Comparison of ENCODE assay signal across 10 mouse cellular contexts in the genomic region with DNA sequence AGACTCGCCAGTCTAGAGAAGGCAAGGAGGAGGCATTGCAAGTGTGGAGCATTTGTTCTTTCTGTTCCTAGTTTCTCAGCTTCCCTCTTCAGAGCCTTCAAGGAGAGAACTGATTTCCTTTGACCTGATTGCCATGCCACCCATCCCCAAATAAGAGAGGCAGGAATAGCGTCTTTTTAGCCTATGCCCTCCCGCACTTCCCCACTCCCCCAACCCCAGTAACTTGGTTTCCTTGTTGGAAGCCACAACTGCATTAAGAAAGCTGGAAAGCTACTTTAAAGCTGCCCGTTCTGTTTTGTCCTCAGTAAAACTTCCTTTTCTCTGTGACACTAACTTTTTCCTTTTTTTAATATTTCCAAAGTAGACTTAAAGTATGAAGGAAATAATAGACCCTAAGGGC.
DNase-seq lines count a peak whose midpoint lies in the region; ATAC-seq lines count a peak whose summit lies in the region.
"Had no signal": no experiment of that assay in that cellular context is flagged by ENCODE, and none has a peak within 500 bp of the region (broad histone marks: within the 10 kb centered on the region; RNA-seq: fewer than 3 reads in every experiment).

No protein-coding gene starts in this region.

- peak overlapping the region; percentile 57 to 64 for H3K27ac ChIP-seq in heart, embryonic 14.5 days (replicated peaks in 1 of 2; ENCODE audit: control insufficient read depth in 1 of 2, insufficient read depth in 1 of 2, low read depth in 2 of 2, low read length in 2 of 2)
- H3K27ac ChIP-seq in embryonic facial prominence, embryonic 14.5 days (replicated peaks; ENCODE audit: low read depth, low read length) = no peak overlapping the region
- H3K27ac ChIP-seq in intestine, embryonic 16.5 days (ENCODE audit: low read length) = no peak overlapping the region
- H3K27ac ChIP-seq in midbrain, embryonic 16.5 days (ENCODE audit: low read length) = no peak overlapping the region

- H3K4me3 ChIP-seq in heart, embryonic 14.5 days (ENCODE audit: control insufficient read depth in 1 of 2, insufficient read depth in 1 of 2, low read depth in 1 of 2, low read length in 2 of 2) = peak overlapping the region; percentile 33 to 35; a peak in 3 of 4 replicates
- peak overlapping the region; percentile 1; the same call in 1 of the 2 replicates for H3K4me3 ChIP-seq in embryonic facial prominence, embryonic 14.5 days (ENCODE audit: low read depth, low read length)
- H3K4me3 ChIP-seq in intestine, embryonic 16.5 days (ENCODE audit: low read length) = no peak overlapping the region
- no peak overlapping the region for H3K4me3 ChIP-seq in midbrain, embryonic 16.5 days (ENCODE audit: low read depth, low read length)

- ATAC-seq in heart, embryonic 14.5 days (ENCODE audit: insufficient number of reproducible peaks, insufficient read depth, low FRiP score, low read depth) = no peak
- no peak for ATAC-seq in embryonic facial prominence, embryonic 14.5 days (ENCODE audit: low read depth)
- no peak for ATAC-seq in intestine, embryonic 16.5 days
- ATAC-seq in midbrain, embryonic 16.5 days = no peak
- ATAC-seq: inflammation-experienced regulatory T-cells, adult 6 months had no signal

- peak overlapping the region; percentile 68 for H3K4me2 ChIP-seq in heart, embryonic 14.5 days (ENCODE audit: low read length)
- peak overlapping the region; percentile 42; the same call in 1 of the 2 replicates for H3K4me2 ChIP-seq in embryonic facial prominence, embryonic 14.5 days (ENCODE audit: low read depth, low read length)
- peak overlapping the region; percentile 27; the same call in 1 of the 2 replicates for H3K4me2 ChIP-seq in intestine, embryonic 16.5 days (ENCODE audit: low read depth, low read length)
- H3K4me2 ChIP-seq in midbrain, embryonic 16.5 days (ENCODE audit: low read length) = peak overlapping the region; percentile 24; the same call in 1 of the 2 replicates

- DNase-seq in heart, adult 9 months (ENCODE audit: low spot score in 2 of 2) = no peak
- DNase-seq in embryonic facial prominence, embryonic 14.5 days (ENCODE audit: low spot score) = no peak
- no peak for DNase-seq in right cerebral cortex, adult 2 months (ENCODE audit: low spot score in 2 of 2)
- DNase-seq in layer of hippocampus, postnatal 25 days (ENCODE audit: extremely low spot score in 1 of 2, low spot score in 1 of 2) = no peak
- no peak for DNase-seq in gastrocnemius, postnatal 10 days
- DNase-seq: cerebellum, postnatal 36 days had no signal

- 11% methylated on average over 4 of the region's 4 CpGs for whole genome bisulfite sequencing in heart, embryonic 14.5 days
- 17% methylated on average over 4 of the region's 4 CpGs for WGBS in embryonic facial prominence, embryonic 14.5 days
- WGBS in intestine, embryonic 16.5 days = 16% methylated on average over 4 of the region's 4 CpGs
- 14% methylated on average over 4 of the region's 4 CpGs for WGBS in midbrain, embryonic 16.5 days

- no peaks in the 10 kb centered on the region for H3K27me3 ChIP-seq in heart, embryonic 14.5 days (ENCODE audit: control insufficient read depth, insufficient read depth, low read length)
- no peaks in the 10 kb centered on the region for H3K27me3 ChIP-seq in embryonic facial prominence, embryonic 14.5 days (replicated peaks; ENCODE audit: control insufficient read depth, insufficient read depth, low read length)
- H3K27me3 ChIP-seq in intestine, embryonic 16.5 days (replicated peaks; ENCODE audit: control insufficient read depth, insufficient read depth, low read length) = no peaks in the 10 kb centered on the region
- H3K27me3 ChIP-seq in midbrain, embryonic 16.5 days (ENCODE audit: control insufficient read depth, insufficient read depth, low read depth, low read length) = no peaks in the 10 kb centered on the region

- H3K36me3 ChIP-seq in heart, embryonic 14.5 days (ENCODE audit: control insufficient read depth, insufficient read depth, low read length) = no peaks in the 10 kb centered on the region
- H3K36me3 ChIP-seq in embryonic facial prominence, embryonic 14.5 days (ENCODE audit: control insufficient read depth, insufficient read depth, low read length) = no peaks in the 10 kb centered on the region
- no peaks in the 10 kb centered on the region for H3K36me3 ChIP-seq in intestine, embryonic 16.5 days (ENCODE audit: control insufficient read depth, insufficient read depth, low read length)
- H3K36me3 ChIP-seq in midbrain, embryonic 16.5 days (ENCODE audit: control insufficient read depth, insufficient read depth, low read length) = no peaks in the 10 kb centered on the region

- H3K4me1 ChIP-seq in heart, embryonic 14.5 days (ENCODE audit: control insufficient read depth in 2 of 2, insufficient read depth in 2 of 2, low read length in 2 of 2) = peaks cover 8 to 16% of the 10 kb centered on the region in 2 experiments
- H3K4me1 ChIP-seq in embryonic facial prominence, embryonic 14.5 days (ENCODE audit: control insufficient read depth, insufficient read depth, low read length) = peaks cover 3% of the 10 kb centered on the region; the same call in 1 of the 2 replicates
- H3K4me1 ChIP-seq in intestine, embryonic 16.5 days (ENCODE audit: control insufficient read depth, insufficient read depth, low read length) = peaks cover 3% of the 10 kb centered on the region; the same call in 1 of the 2 replicates
- H3K4me1 ChIP-seq in midbrain, embryonic 16.5 days (ENCODE audit: control insufficient read depth, insufficient read depth, low read length) = peaks cover 19% of the 10 kb centered on the region

- peak overlapping the region; percentile 28 for H3K9ac ChIP-seq in heart, embryonic 14.5 days (ENCODE audit: low read length)
- no peak overlapping the region for H3K9ac ChIP-seq in embryonic facial prominence, embryonic 14.5 days (ENCODE audit: low read depth, low read length)
- no peak overlapping the region for H3K9ac ChIP-seq in intestine, embryonic 16.5 days (ENCODE audit: low read depth, low read length)
- H3K9ac ChIP-seq in midbrain, embryonic 16.5 days (ENCODE audit: low read depth, low read length) = no peak overlapping the region

- H3K9me3 ChIP-seq in heart, embryonic 14.5 days (ENCODE audit: control insufficient read depth, low read length) = no peaks in the 10 kb centered on the region
- H3K9me3 ChIP-seq in embryonic facial prominence, embryonic 14.5 days (ENCODE audit: control insufficient read depth, low read length) = no peaks in the 10 kb centered on the region
- no peaks in the 10 kb centered on the region for H3K9me3 ChIP-seq in intestine, embryonic 16.5 days (ENCODE audit: control insufficient read depth, low read length)
- no peaks in the 10 kb centered on the region for H3K9me3 ChIP-seq in midbrain, embryonic 16.5 days (replicated peaks; ENCODE audit: control insufficient read depth, low read length, poor library complexity, severe bottlenecking)

Comparison
In these comparisons a context has a peak if more than half of its experiments do, and no peak if none do; other contexts are left out.
1. H3K27ac ChIP-seq: peak in heart, embryonic 14.5 days (2 of 2); none in embryonic facial prominence, embryonic 14.5 days (single experiment), intestine, embryonic 16.5 days (single experiment) and midbrain, embryonic 16.5 days (single experiment).
2. H3K4me3 ChIP-seq: peak in heart, embryonic 14.5 days (2 of 2) and embryonic facial prominence, embryonic 14.5 days (single experiment); none in intestine, embryonic 16.5 days (single experiment) and midbrain, embryonic 16.5 days (single experiment).
3. Peak in every context shown above with its lines, with median percentiles within 50 percentile points of each other: H3K4me2 ChIP-seq.